Mouse (Mus musculus): ENCODE data around the gene Trim46.

GRCm38 (mm10) chr3:89190436-89190835 is 55.7 kb downstream of the Trim46 start:
- TF ChIP-seq TAL1 (conservative IDR thresholded peaks at IDR 0.05; ENCODE audit: low read depth, low read length), result no peak
- no peak for TF ChIP-seq CTCF (IDR thresholded peaks at IDR 0.05; ENCODE audit: low read depth, low read length)

Measured in G1E (cell line).